Mouse (Mus musculus) liver, embryonic 12.5 days (tissue): ENCODE measurements around the gene Hormad1. TPM values are rescaled to one million over a fixed set of nuclear protein-coding genes. Genes with fewer than 3 reads are reported as not detected.

Experiments
- polyA plus RNA-seq: library from polyadenylated mRNA; unstranded; fragments of >200 nt; fragmentation: Nextera tagmentation; extraction: Ambion mirVana; gene quantifications from 2 replicates; pipeline ENCODE4 v1.2.1, GENCODE M21; 2016

Hormad1 gene
- polyA plus RNA-seq, 1 experiment from 2014 or later = 0.08 TPM

Other genes starting within 250 kb of the Hormad1 start
- 134 and 135 TPM in 2 replicates for gene Cers2, start 244.9 kb upstream of the Hormad1 start, polyA plus RNA-seq
- gene Setdb1, start 202.5 kb upstream of the Hormad1 start, polyA plus RNA-seq = 31.0 and 31.6 TPM in 2 replicates
- gene 4930558C23Rik, start 156.8 kb upstream of the Hormad1 start, polyA plus RNA-seq = not detected in 2 replicates
- gene Arnt, start 125.3 kb upstream of the Hormad1 start, polyA plus RNA-seq = 22.8 and 25.8 TPM in 2 replicates
- gene Ctsk, start 60.4 kb upstream of the Hormad1 start, polyA plus RNA-seq = 1.4 and 1.7 TPM in 2 replicates
- 13.4 and 14.7 TPM in 2 replicates for gene Ctss, start 32.9 kb upstream of the Hormad1 start, polyA plus RNA-seq
- gene Golph3l, start 29.3 kb downstream of the Hormad1 start, polyA plus RNA-seq = 29.7 and 30.5 TPM in 2 replicates
- gene Ensa, start 65.3 kb downstream of the Hormad1 start, polyA plus RNA-seq = 42.9 and 45.0 TPM in 2 replicates
- gene Mcl1, start 99.1 kb downstream of the Hormad1 start, polyA plus RNA-seq = 66.5 and 73.8 TPM in 2 replicates
- gene Adamtsl4, start 128.2 kb downstream of the Hormad1 start, polyA plus RNA-seq = 0.30 and 0.35 TPM in 2 replicates
- gene Ecm1, start 179.9 kb downstream of the Hormad1 start, polyA plus RNA-seq = 14.1 and 15.2 TPM in 2 replicates
- 66.1 and 66.3 TPM in 2 replicates for gene Tars2, start 200.5 kb downstream of the Hormad1 start, polyA plus RNA-seq